Mouse (Mus musculus) forebrain, embryonic 11.5 days (tissue): Measurements from ENCODE around the gene Babam2. TPM values are rescaled to one million over a fixed set of nuclear protein-coding genes. Genes with fewer than 3 reads are reported as not detected.

Experiments used
- ATAC-seq: fragments of 200-750 bp; cut with Nextera tagmentation; replicated peaks from 2 replicates; pipeline ENCODE4 v1.8.0; 2017; ENCODE audit warnings: moderate TSS enrichment; ENCODE audit not compliant: low FRiP score
- DNase-seq: peaks from one replicate; pipeline ENCODE4 v3.0.0-alpha.2; 2017; ENCODE audit warnings: low spot score
- H3K27ac ChIP-seq: fragments of 300-500 bp; sonication (generic); 2 replicates; pipeline ENCODE4 v1.5.1; 2014; ENCODE audit warnings: low read depth, low read length
- H3K27me3 ChIP-seq: fragments of 300-500 bp; sonication (generic); 2 replicates; pipeline ENCODE4 v1.6.1; 2014; ENCODE audit warnings: mild to moderate bottlenecking, low read length, mixed read lengths; ENCODE audit not compliant: control insufficient read depth, insufficient read depth
- H3K36me3 ChIP-seq: fragments of 300-500 bp; sonication (generic); 2 replicates; pipeline ENCODE4 v1.6.1; 2014; ENCODE audit warnings: mild to moderate bottlenecking, low read length, moderate library complexity, mixed read lengths; ENCODE audit not compliant: control insufficient read depth, insufficient read depth
- H3K4me1 ChIP-seq: fragments of 300-500 bp; sonication (generic); replicated peaks from 2 replicates; pipeline ENCODE4 v1.6.1; 2014; ENCODE audit warnings: low read length, mixed read lengths; ENCODE audit not compliant: control insufficient read depth, insufficient read depth
- H3K4me2 ChIP-seq: fragments of 300-500 bp; sonication (generic); 2 replicates; pipeline ENCODE4 v1.6.1; 2014; ENCODE audit warnings: low read depth, mild to moderate bottlenecking, low read length, moderate library complexity, mixed read lengths; ENCODE audit not compliant: severe bottlenecking
- H3K4me3 ChIP-seq: fragments of 300-500 bp; sonication (generic); 2 replicates; pipeline ENCODE4 v1.5.1; 2014; ENCODE audit warnings: low read depth, low read length
- H3K9ac ChIP-seq: fragments of 300-500 bp; sonication (generic); 2 replicates; pipeline ENCODE4 v1.6.1; 2014; ENCODE audit warnings: low read length
- H3K9me3 ChIP-seq: fragments of 300-500 bp; sonication (generic); 2 replicates; pipeline ENCODE4 v1.6.1; 2016; ENCODE audit warnings: low read length, mixed read lengths; ENCODE audit not compliant: control insufficient read depth
- WGBS: fragments of 180-500 bp; shearing (Covaris S2); extraction: QIAGEN DNeasy Blood & Tissue Kit; methylation state at CpG from one replicate; pipeline ENCODE4 v1.1.7; 2014; 5-methylcytosine and 5-hydroxymethylcytosine counted together
- polyA plus RNA-seq: library from polyadenylated mRNA; unstranded; fragments of >200 nt; fragmentation: Nextera tagmentation; extraction: Ambion mirVana; gene quantifications from 2 replicates; pipeline ENCODE4 v1.2.1, GENCODE M21; 2014

Babam2 gene
- polyA plus RNA-seq, 1 experiment from 2014 or later, result 39.1 TPM

GRCm38 (mm10) chr5:31699397-31699796 is 1.9 kb downstream of the Babam2 start:
- no peak for ATAC-seq
- Histone ChIP-seq H3K9me3 (no peaks in the 10 kb centered on the region), H3K9ac (no peak overlapping the region), H3K4me2 (no peak overlapping the region), H3K27ac (no peak overlapping the region), H3K36me3 (no peaks in the 10 kb centered on the region), H3K4me3 (no peak overlapping the region), H3K27me3 (no peaks in the 10 kb centered on the region), H3K4me1 (no peaks in the 10 kb centered on the region)
- DNase-seq, result no peak

DNA sequence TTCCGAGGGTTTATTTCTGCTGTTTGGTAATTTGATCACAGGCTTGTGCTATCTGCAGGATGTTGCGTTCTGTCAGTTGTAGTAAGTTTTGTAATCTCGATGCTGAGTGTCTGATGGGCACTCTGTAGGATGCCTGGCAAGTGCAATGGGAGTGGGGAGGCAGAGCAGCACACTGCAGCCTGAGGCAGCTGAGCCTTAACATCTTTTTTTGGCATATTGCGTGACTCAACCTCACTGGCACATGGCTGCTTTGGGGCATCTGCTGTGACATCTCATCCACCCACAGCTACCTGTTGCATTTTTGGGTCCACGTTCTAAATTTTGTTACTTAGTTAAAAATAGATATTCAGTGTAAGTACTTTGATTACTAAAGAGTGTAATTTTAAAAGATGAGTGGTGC is 7.5 kb downstream of the Babam2 start:
- H3K4me2 ChIP-seq, result no peak overlapping the region
- WGBS, result 88% methylated on average over 5 of the region's 5 CpGs
- H3K4me1 ChIP-seq, result no peaks in the 10 kb centered on the region
- H3K9ac ChIP-seq, result no peak overlapping the region
- H3K9me3 ChIP-seq, result no peaks in the 10 kb centered on the region
- no peak overlapping the region for H3K27ac ChIP-seq
- no peaks in the 10 kb centered on the region for H3K27me3 ChIP-seq
- ATAC-seq (no peak), DNase-seq (no peak)
- no peak overlapping the region for H3K4me3 ChIP-seq
- H3K36me3 ChIP-seq, result no peaks in the 10 kb centered on the region

DNA sequence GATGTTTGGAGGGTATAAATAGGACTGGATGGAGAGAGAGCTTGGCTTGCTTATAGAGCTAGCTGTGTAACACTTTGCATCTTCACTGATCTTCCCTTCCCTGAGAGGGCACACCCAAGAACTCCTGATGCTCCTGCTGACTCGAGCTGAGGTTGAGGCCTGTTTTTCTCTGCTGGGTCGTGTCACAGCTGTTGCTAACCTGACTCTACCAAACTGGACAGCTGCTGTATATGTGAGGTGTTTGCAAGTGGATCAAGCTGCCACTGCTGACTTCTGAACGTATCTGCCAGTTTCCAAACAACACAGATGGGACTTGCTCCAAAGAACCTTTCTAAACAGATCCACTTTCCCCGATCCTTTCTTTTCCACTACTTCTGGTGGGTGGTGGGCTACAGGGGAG is 9.3 kb downstream of the Babam2 start:
- Histone ChIP-seq H3K4me1 (no peaks in the 10 kb centered on the region), H3K9ac (no peak overlapping the region), H3K27me3 (no peaks in the 10 kb centered on the region), H3K9me3 (no peaks in the 10 kb centered on the region), H3K4me2 (no peak overlapping the region), H3K4me3 (no peak overlapping the region), H3K36me3 (no peaks in the 10 kb centered on the region), H3K27ac (no peak overlapping the region)
- WGBS, result 86% methylated on average over 4 of the region's 4 CpGs
- DNase-seq (no peak), ATAC-seq (no peak)

- Histone ChIP-seq H3K4me1 (no peaks in the 10 kb centered on the region), H3K9me3 (no peaks in the 10 kb centered on the region), H3K36me3 (no peaks in the 10 kb centered on the region), H3K27me3 (no peaks in the 10 kb centered on the region), H3K27ac (no peak overlapping the region), H3K4me2 (no peak overlapping the region), H3K4me3 (no peak overlapping the region), H3K9ac (no peak overlapping the region)
- 69% methylated on average over 1 of the region's 1 CpGs for WGBS
- no peak for ATAC-seq
- DNase-seq, result no peak
Observed at GRCm38 (mm10) chr5:31709389-31709788, 11.9 kb downstream of the Babam2 start.

DNA sequence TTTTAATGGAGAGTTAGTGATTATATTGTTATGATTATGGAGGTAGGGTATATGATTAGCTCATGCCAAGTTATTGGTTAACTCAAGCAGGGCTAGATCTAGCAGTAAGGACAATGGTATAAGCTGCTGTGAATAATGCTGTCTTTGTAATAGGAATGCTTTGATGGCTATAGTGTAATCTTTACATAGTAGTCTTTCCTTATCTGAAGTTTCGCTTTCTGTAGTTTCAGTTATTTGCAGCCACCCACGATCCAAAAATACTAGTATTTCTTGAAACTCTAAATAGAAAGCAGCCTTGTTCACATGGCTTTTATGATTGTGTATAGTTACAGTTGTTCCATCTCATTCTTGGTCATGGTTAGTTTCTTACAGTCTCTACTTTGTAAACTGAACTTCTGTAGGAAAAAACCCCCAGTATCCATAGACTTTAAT is 15.8 kb downstream of the Babam2 start:
- WGBS, result 87% methylated on average over 2 of the region's 2 CpGs
- Histone ChIP-seq H3K36me3 (no peaks in the 10 kb centered on the region), H3K4me2 (no peak overlapping the region), H3K4me3 (no peak overlapping the region), H3K9me3 (no peaks in the 10 kb centered on the region), H3K27me3 (no peaks in the 10 kb centered on the region), H3K9ac (no peak overlapping the region), H3K4me1 (no peaks in the 10 kb centered on the region), H3K27ac (no peak overlapping the region)
- DNase-seq (no peak), ATAC-seq (no peak)

DNA sequence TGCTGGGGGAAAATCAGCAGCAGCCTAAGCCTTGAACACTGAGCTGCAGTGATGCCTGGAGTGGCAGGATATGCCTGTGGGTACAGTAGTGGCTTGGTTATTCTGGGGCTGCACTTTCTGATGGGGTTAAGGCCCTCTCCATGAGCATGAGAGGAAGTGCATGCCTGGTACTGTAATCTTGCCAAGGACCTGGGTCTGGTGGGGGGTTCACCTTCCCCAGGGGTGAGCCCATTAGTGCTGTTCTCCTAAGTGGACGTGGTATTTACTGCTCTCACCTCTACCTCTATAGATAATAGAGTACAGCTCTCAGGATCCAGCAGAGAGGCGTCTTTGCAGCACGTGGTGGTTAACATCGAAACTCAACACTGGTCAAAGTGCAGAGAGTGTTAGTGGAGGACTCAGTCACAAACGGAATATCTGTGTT is 16.4 kb downstream of the Babam2 start:
- no peak for ATAC-seq
- no peaks in the 10 kb centered on the region for H3K36me3 ChIP-seq
- no peak overlapping the region for H3K4me3 ChIP-seq
- H3K27ac ChIP-seq, result no peak overlapping the region
- no peak for DNase-seq
- no peaks in the 10 kb centered on the region for H3K4me1 ChIP-seq
- H3K9ac ChIP-seq, result no peak overlapping the region
- H3K9me3 ChIP-seq, result no peaks in the 10 kb centered on the region
- WGBS, result 78% methylated on average over 5 of the region's 5 CpGs
- no peaks in the 10 kb centered on the region for H3K27me3 ChIP-seq
- no peak overlapping the region for H3K4me2 ChIP-seq

DNA sequence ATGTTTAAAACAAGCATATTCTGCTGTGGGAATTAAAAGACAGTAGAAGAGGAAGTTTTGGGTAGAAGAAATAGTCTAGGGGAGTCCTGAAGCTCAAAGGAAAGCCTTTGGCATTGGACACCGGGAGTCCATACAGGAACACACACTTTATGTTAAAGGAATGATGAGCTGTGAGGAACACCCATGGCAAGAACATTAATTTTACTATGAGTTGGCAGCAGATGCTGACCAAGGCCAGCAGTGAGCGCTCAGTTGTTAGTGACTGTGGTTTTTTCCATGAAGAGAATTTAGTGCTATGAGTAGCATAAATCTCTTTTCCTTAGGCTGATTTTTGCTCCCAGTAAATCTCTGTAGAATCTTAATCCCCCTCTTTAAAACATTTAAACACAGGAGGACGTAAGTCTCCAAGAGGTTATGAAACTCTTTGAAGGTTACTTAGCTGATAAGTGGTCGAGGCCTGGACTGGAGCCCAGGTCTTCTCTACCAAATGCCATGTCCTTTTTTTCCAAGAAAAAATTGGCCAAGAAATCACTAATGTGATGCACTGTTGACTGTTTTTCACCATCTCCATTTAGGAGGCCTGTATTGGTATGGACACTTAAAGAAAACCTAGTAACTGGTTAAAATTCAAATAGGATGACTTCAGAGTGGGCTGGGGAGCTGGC is 18.1 kb downstream of the Babam2 start:
- ATAC-seq, result no peak
- no peak overlapping the region for H3K9ac ChIP-seq
- no peaks in the 10 kb centered on the region for H3K36me3 ChIP-seq
- H3K4me2 ChIP-seq, result no peak overlapping the region
- no peaks in the 10 kb centered on the region for H3K4me1 ChIP-seq
- no peak overlapping the region for H3K4me3 ChIP-seq
- DNase-seq, result no peak
- no peaks in the 10 kb centered on the region for H3K27me3 ChIP-seq
- no peak overlapping the region for H3K27ac ChIP-seq
- no peaks in the 10 kb centered on the region for H3K9me3 ChIP-seq
- 87% methylated on average over 4 of the region's 4 CpGs for WGBS

- Histone ChIP-seq H3K9me3 (no peaks in the 10 kb centered on the region), H3K27me3 (no peaks in the 10 kb centered on the region), H3K4me2 (no peak overlapping the region), H3K27ac (no peak overlapping the region), H3K9ac (no peak overlapping the region), H3K4me3 (no peak overlapping the region), H3K4me1 (no peaks in the 10 kb centered on the region), H3K36me3 (no peaks in the 10 kb centered on the region)
- ATAC-seq (no peak), DNase-seq (no peak)
- 83% methylated on average over 6 of the region's 6 CpGs for WGBS
Observed at GRCm38 (mm10) chr5:31724519-31724918, 27.0 kb downstream of the Babam2 start.

DNA sequence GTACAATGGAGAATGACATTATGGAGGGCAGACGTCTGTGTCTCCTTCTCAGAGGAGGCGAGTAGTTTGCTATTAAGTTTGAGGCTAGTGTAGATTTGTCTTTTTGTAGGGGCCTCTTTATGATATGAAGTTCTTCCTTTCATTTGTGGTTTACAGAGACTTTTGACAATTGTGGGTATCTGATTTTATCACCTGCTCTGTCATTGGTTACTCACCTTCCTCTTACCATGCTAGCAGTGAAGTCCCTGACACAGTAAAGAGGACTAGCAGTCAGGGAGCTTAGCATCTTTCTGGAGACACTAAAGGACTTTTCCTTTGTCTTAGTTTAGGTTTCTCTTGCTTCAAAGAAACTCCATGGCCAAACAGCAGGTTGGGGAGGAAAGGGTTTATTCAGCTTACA is 28.4 kb downstream of the Babam2 start:
- Histone ChIP-seq H3K9me3 (no peaks in the 10 kb centered on the region), H3K9ac (no peak overlapping the region), H3K27ac (no peak overlapping the region), H3K4me2 (no peak overlapping the region), H3K4me3 (no peak overlapping the region), H3K36me3 (no peaks in the 10 kb centered on the region), H3K27me3 (no peaks in the 10 kb centered on the region), H3K4me1 (no peaks in the 10 kb centered on the region)
- DNase-seq, result no peak
- WGBS, result 89% methylated on average over 2 of the region's 2 CpGs
- no peak for ATAC-seq
